Mouse (Mus musculus) olfactory bulb, adult 2 months (tissue): Measurements from ENCODE around the gene Cep164.

ENCODE experiments used
- CTCF ChIP-seq: fragments of 200-500 bp; IDR thresholded peaks from 2 replicates; pipeline ENCODE4 v1.5.1; 2012; ENCODE audit warnings: low read depth, mild to moderate bottlenecking, low read length, moderate library complexity; ENCODE audit not compliant: insufficient read depth
- POLR2A ChIP-seq: fragments of 200-500 bp; IDR thresholded peaks from 2 replicates; pipeline ENCODE4 v1.6.1; 2012; ENCODE audit warnings: mild to moderate bottlenecking, low read depth, low read length, moderate library complexity; ENCODE audit not compliant: insufficient read depth

GRCm38 (mm10) chr9:45798467-45799164 is 29.9 kb downstream of the Cep164 start:
- TF ChIP-seq POLR2A: no peak
- TF ChIP-seq CTCF: no peak
